In genomic region chr3:132274786-132275185, GRCm38 (mm10) we compare ENCODE assay signal across 14 mouse cellular contexts.
DNase-seq lines count a peak whose midpoint lies in the region; ATAC-seq and TF ChIP-seq lines count a peak whose summit lies in the region.
"Had no signal": no experiment of that assay in that cellular context is flagged by ENCODE, and none has a peak within 500 bp of the region (broad histone marks: within the 10 kb centered on the region; RNA-seq: fewer than 3 reads in every experiment).

No protein-coding gene starts in this region.

- H3K4me1 ChIP-seq in forebrain, embryonic 14.5 days (ENCODE audit: control insufficient read depth, insufficient read depth, low read length), result no peaks in the 10 kb centered on the region
- H3K4me1 ChIP-seq in forebrain, embryonic 16.5 days (replicated peaks; ENCODE audit: control insufficient read depth, insufficient read depth, low read length), result no peaks in the 10 kb centered on the region
- H3K4me1 ChIP-seq in limb, embryonic 14.5 days (ENCODE audit: control insufficient read depth, insufficient read depth, low read length), result no peaks in the 10 kb centered on the region
- no peaks in the 10 kb centered on the region for H3K4me1 ChIP-seq in limb, embryonic 10.5 days
- H3K4me1 ChIP-seq in forebrain, embryonic 12.5 days, result no peaks in the 10 kb centered on the region
- H3K4me1 ChIP-seq: embryonic facial prominence, embryonic 12.5 days; forebrain, embryonic 13.5 days; heart, embryonic 15.5 days; liver, embryonic 15.5 days; stomach, embryonic 15.5 days had no signal

- 86% methylated on average over 10 of the region's 10 CpGs for WGBS in forebrain, embryonic 14.5 days
- WGBS in forebrain, embryonic 16.5 days, result 79% methylated on average over 10 of the region's 10 CpGs
- 72% methylated on average over 10 of the region's 10 CpGs for WGBS in limb, embryonic 14.5 days
- 86% methylated on average over 10 of the region's 10 CpGs for WGBS in limb, embryonic 10.5 days
- 86% methylated on average over 10 of the region's 10 CpGs for WGBS in forebrain, embryonic 12.5 days

- no peak overlapping the region for H3K4me2 ChIP-seq in forebrain, embryonic 14.5 days (ENCODE audit: low read length)
- no peak overlapping the region for H3K4me2 ChIP-seq in forebrain, embryonic 16.5 days (ENCODE audit: low read length)
- no peak overlapping the region for H3K4me2 ChIP-seq in limb, embryonic 14.5 days (replicated peaks; ENCODE audit: low read depth, low read length, severe bottlenecking)
- no peak overlapping the region for H3K4me2 ChIP-seq in forebrain, embryonic 12.5 days
- H3K4me2 ChIP-seq: embryonic facial prominence, embryonic 12.5 days; forebrain, embryonic 13.5 days; heart, embryonic 15.5 days; liver, embryonic 15.5 days; stomach, embryonic 15.5 days had no signal

- H3K9ac ChIP-seq in forebrain, embryonic 14.5 days (ENCODE audit: low read length), result no peak overlapping the region
- H3K9ac ChIP-seq in forebrain, embryonic 16.5 days (replicated peaks; ENCODE audit: low read depth, low read length), result no peak overlapping the region
- no peak overlapping the region for H3K9ac ChIP-seq in limb, embryonic 14.5 days (ENCODE audit: low read depth, low read length, severe bottlenecking)
- H3K9ac ChIP-seq in forebrain, embryonic 12.5 days, result no peak overlapping the region
- H3K9ac ChIP-seq: embryonic facial prominence, embryonic 12.5 days; forebrain, embryonic 13.5 days; heart, embryonic 15.5 days; liver, embryonic 15.5 days; stomach, embryonic 15.5 days had no signal

- H3K27me3 ChIP-seq in forebrain, embryonic 14.5 days (replicated peaks; ENCODE audit: control insufficient read depth, insufficient read depth, low read length), result no peaks in the 10 kb centered on the region
- no peaks in the 10 kb centered on the region for H3K27me3 ChIP-seq in forebrain, embryonic 16.5 days (replicated peaks; ENCODE audit: control insufficient read depth, insufficient read depth, low read length)
- H3K27me3 ChIP-seq in limb, embryonic 14.5 days (ENCODE audit: control insufficient read depth, insufficient read depth, low read length), result no peaks in the 10 kb centered on the region
- H3K27me3 ChIP-seq in limb, embryonic 10.5 days (ENCODE audit: low read depth, poor library complexity, severe bottlenecking), result no peaks in the 10 kb centered on the region
- no peaks in the 10 kb centered on the region for H3K27me3 ChIP-seq in forebrain, embryonic 12.5 days
- H3K27me3 ChIP-seq: embryonic facial prominence, embryonic 12.5 days; forebrain, embryonic 13.5 days; heart, embryonic 15.5 days; liver, embryonic 15.5 days; stomach, embryonic 15.5 days had no signal

- no peak overlapping the region for H3K4me3 ChIP-seq in forebrain, embryonic 14.5 days (ENCODE audit: low read depth, low read length)
- H3K4me3 ChIP-seq in forebrain, embryonic 16.5 days (replicated peaks; ENCODE audit: low read length), result no peak overlapping the region
- no peak overlapping the region for H3K4me3 ChIP-seq in limb, embryonic 14.5 days (replicated peaks; ENCODE audit: low read length)
- no peak overlapping the region for H3K4me3 ChIP-seq in limb, embryonic 10.5 days
- H3K4me3 ChIP-seq in forebrain, embryonic 12.5 days (replicated peaks), result no peak overlapping the region
- H3K4me3 ChIP-seq: embryonic facial prominence, embryonic 12.5 days; forebrain, embryonic 13.5 days; heart, embryonic 15.5 days; liver, embryonic 15.5 days; stomach, embryonic 15.5 days had no signal

- ATAC-seq in forebrain, embryonic 14.5 days, result no peak
- ATAC-seq in forebrain, embryonic 16.5 days, result no peak
- peak; percentile 30; the same call in 1 of the 2 replicates for ATAC-seq in limb, embryonic 14.5 days (ENCODE audit: low FRiP score, low read depth)
- ATAC-seq in forebrain, embryonic 12.5 days (ENCODE audit: low FRiP score), result no peak
- ATAC-seq: forebrain, embryonic 13.5 days had no signal

- H3K9me3 ChIP-seq in forebrain, embryonic 14.5 days (replicated peaks; ENCODE audit: control insufficient read depth, low read length), result no peaks in the 10 kb centered on the region
- no peaks in the 10 kb centered on the region for H3K9me3 ChIP-seq in forebrain, embryonic 16.5 days (ENCODE audit: control insufficient read depth, low read length)
- H3K9me3 ChIP-seq in limb, embryonic 14.5 days (ENCODE audit: control insufficient read depth, low read length), result no peaks in the 10 kb centered on the region
- no peaks in the 10 kb centered on the region for H3K9me3 ChIP-seq in limb, embryonic 10.5 days (replicated peaks)
- no peaks in the 10 kb centered on the region for H3K9me3 ChIP-seq in forebrain, embryonic 12.5 days
- H3K9me3 ChIP-seq: embryonic facial prominence, embryonic 12.5 days; forebrain, embryonic 13.5 days; heart, embryonic 15.5 days; liver, embryonic 15.5 days; stomach, embryonic 15.5 days had no signal

- H3K27ac ChIP-seq in forebrain, embryonic 14.5 days (ENCODE audit: low read depth, low read length), result no peak overlapping the region
- H3K27ac ChIP-seq in forebrain, embryonic 16.5 days (ENCODE audit: low read length), result no peak overlapping the region
- no peak overlapping the region for H3K27ac ChIP-seq in limb, embryonic 14.5 days (replicated peaks; ENCODE audit: low read depth, low read length)
- H3K27ac ChIP-seq in limb, embryonic 10.5 days, result no peak overlapping the region
- no peak overlapping the region for H3K27ac ChIP-seq in forebrain, embryonic 12.5 days
- H3K27ac ChIP-seq: embryonic facial prominence, embryonic 12.5 days; forebrain, embryonic 13.5 days; heart, embryonic 15.5 days; liver, embryonic 15.5 days; stomach, embryonic 15.5 days had no signal

- DNase-seq in forebrain, embryonic 14.5 days (ENCODE audit: low spot score), result peak; percentile 1
- DNase-seq in limb, embryonic 14.5 days (ENCODE audit: low spot score), result no peak
- no peak for DNase-seq in limb, embryonic 10.5 days (ENCODE audit: low spot score)
- peak; percentile 46 for DNase-seq in adrenal gland, postnatal 14 days
- peak; percentile 40 to 44 for DNase-seq in heart, adult 9 months (ENCODE audit: low spot score in 2 of 2)
- DNase-seq in thymus, postnatal 4 days, result no peak
- DNase-seq: cerebellum, adult 9-10 months had no signal

- no peaks in the 10 kb centered on the region for H3K36me3 ChIP-seq in forebrain, embryonic 14.5 days (ENCODE audit: control insufficient read depth, insufficient read depth, low read length)
- no peaks in the 10 kb centered on the region for H3K36me3 ChIP-seq in forebrain, embryonic 16.5 days (ENCODE audit: control insufficient read depth, insufficient read depth)
- no peaks in the 10 kb centered on the region for H3K36me3 ChIP-seq in limb, embryonic 14.5 days (ENCODE audit: control insufficient read depth, insufficient read depth, low read length)
- H3K36me3 ChIP-seq in limb, embryonic 10.5 days, result no peaks in the 10 kb centered on the region
- H3K36me3 ChIP-seq in forebrain, embryonic 12.5 days (replicated peaks), result no peaks in the 10 kb centered on the region
- H3K36me3 ChIP-seq: embryonic facial prominence, embryonic 12.5 days; heart, embryonic 15.5 days; liver, embryonic 15.5 days; stomach, embryonic 15.5 days had no signal

- no peak for TF ChIP-seq POLR2A in limb, embryonic 14.5 days (IDR thresholded peaks at IDR 0.05; ENCODE audit: borderline replicate concordance, extremely low read depth, insufficient read depth, insufficient read length)

Comparison
In these comparisons a context has a peak if more than half of its experiments do, and no peak if none do; other contexts are left out.
1. DNase-seq: peak in forebrain, embryonic 14.5 days (single experiment), adrenal gland, postnatal 14 days (single experiment) and heart, adult 9 months (2 of 2); none in limb, embryonic 14.5 days (single experiment), limb, embryonic 10.5 days (single experiment) and thymus, postnatal 4 days (single experiment).